Mouse (Mus musculus) gonadal fat pad, adult 2 months (tissue): Measurements from ENCODE around the gene Cdh22. TPM values are rescaled to one million over a fixed set of nuclear protein-coding genes. Genes with fewer than 3 reads are reported as not detected.

Experiments used
- DNase-seq: peaks from one replicate; pipeline ENCODE4 v3.0.0-alpha.2; 2012; ENCODE audit warnings: low read depth
- polyA plus RNA-seq: library from polyadenylated mRNA; depleted of rRNA; stranded (reverse); fragments of >200 nt; gene quantifications from 2 replicates; pipeline ENCODE4 v1.2.3, GENCODE M21; 2012; rRNA removed

Gene Cdh22
- polyA plus RNA-seq: 0.11 TPM in 1 of 2 replicates, not detected in the other

- DNase-seq: no peak
These were observed at the start of gene Cdh22 for GRCm38 (mm10) chr2:165234613-165235291. TSS of gene Cdh22 (minus strand) at chr2:165234853.

GRCm38 (mm10) chr2:165284377-165284776 is 49.7 kb upstream of the Cdh22 start:
- DNase-seq: no peak

- no peak for DNase-seq
These were observed 49.0 kb upstream of the Cdh22 start for GRCm38 (mm10) chr2:165283644-165284043.

DNA sequence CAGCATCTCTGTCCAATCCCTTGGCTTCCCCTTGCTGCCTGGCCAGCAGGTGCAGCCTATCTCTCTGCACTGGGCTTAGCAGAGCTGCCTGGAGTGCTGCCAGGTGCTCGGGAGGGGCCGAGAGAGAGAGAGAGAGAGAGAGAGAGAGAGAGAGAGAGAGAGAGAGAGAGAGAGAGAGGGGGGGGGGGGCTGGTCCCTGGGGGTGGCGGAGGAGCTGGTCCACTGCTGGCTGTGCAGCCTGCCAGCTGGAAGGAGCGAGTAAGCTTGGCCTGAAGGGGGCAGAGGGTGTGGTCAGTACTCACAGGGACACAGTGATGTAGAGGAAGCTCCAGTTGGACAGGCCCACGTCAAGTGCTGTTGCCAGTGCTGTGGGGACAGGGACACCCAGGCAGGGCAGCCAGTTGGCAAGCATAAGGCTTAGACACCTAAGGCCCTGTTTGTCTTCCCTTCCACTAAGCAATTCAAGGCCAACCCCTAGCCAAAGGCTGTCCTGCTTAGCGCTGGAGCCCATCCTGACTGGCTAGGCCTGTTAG is 47.2 kb upstream of the Cdh22 start:
- peak; percentile 71 for DNase-seq

- no peak for DNase-seq
These were observed 44.7 kb upstream of the Cdh22 start for GRCm38 (mm10) chr2:165279351-165279750.

DNA sequence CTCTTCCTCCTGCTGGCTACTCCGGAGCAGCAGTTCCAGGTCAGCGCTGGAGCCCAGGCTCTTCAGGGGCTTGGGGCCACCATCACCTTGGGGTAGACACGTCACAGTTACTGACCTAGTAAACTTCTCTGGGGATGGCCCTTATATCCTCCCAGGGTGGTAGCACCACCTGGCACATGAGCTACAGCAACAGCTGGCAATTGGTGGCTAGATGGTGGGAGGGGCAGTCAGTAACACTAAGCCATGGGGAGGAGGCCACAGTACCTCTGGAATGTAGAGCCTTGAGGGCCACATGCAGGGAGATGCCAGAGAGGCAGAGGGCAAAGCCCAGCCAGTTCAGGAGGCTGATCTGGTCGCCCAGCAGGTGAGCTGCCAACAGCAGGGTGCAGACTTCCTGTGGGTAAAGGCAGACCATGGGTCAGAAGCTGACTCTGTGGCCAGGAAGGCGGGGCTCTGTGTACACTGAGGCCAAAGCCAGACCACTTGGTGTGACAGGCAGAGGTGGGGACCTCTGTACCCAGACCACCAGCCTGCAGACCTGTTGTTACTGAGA is 42.6 kb upstream of the Cdh22 start:
- no peak for DNase-seq

DNA sequence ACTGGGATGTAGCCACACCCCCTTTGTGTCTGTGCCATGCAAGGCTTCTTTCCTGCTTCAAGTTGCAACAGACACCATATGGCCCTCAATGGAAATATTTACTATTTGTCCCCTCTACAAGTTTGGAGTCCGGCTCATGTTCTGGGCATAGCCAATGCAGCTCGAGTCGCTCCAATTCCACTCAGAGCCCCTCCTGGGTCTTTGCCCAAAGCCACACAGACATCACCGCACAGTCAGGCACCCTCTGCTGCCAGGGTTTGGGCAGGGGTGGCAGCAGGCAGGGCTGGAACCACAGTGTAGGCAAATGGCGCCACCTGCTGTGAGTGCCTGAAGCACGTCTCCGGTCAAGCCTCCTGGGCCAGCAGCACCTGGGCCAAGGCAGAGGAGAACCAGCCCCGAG is 41.2 kb upstream of the Cdh22 start:
- no peak for DNase-seq

DNA sequence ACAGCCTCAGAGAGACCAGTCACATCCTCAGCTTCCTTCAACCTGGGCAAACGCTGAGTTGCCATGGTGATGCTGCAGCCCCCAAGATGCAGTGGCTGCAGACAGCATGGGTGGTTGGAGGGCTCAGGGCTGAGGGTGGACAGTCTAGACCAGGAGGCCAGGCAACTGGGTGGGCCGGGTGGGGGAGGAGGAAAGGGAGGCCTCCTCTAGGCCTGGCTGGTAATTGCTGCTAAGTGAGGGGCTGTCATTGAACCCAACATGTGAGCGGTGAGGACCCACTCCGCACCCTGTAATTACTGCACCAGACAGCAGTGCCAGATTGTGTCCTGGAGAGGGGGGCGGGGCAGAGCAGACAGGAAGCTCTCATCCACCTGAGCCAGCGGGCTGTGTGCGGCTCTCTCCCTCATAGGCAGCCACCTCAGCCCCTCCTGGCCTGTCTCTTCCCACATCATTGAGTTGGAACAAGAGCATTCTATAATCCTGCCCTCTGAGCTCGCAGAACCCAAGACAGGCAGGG is 40.5 kb upstream of the Cdh22 start:
- DNase-seq: no peak

GRCm38 (mm10) chr2:165273589-165273988 is 38.9 kb upstream of the Cdh22 start:
- no peak for DNase-seq

DNA sequence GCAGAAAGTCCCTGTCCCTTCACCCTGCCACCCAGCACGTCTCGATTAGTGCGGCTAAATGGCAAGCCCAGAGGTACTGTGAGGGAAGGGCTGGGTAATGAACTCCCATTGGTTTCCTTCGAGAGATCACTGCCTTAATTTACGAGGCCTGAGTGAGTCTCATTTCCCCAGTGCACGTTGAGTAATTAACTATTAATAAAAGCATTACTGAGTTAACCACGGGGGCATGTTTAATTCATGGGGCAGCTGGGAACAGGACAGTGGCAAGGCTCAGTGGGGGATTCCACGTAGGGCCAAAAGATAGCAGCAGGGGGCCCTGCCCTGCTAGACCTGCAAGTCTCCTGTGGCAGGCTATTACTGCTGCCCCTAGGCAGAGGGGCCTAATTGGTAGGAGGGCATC is 36.7 kb upstream of the Cdh22 start:
- no peak for DNase-seq

- no peak for DNase-seq
These were observed 36.2 kb upstream of the Cdh22 start for GRCm38 (mm10) chr2:165270858-165271257.

DNA sequence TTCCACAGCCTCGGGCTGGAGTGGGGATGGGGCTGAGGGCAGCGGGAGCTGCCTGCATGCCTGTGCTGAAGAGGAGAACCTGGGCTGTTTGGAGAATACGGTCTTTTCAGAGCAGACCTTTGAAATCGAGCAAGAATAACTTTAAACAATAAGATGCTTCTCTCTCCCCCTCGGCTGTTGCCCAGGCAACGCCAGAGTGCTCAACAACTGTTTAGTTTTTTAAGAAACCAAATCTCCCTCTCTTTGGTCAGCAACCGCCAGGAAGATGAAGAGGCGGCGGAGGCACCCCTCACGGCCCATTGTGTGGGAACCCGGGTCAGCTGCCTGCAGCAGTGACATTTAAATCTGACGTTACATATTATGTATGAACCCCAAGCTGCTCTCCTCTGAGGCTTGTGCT is 32.1 kb upstream of the Cdh22 start:
- DNase-seq: no peak

GRCm38 (mm10) chr2:165263861-165264260 is 29.2 kb upstream of the Cdh22 start:
- DNase-seq: no peak

GRCm38 (mm10) chr2:165262274-165262990 is 27.8 kb upstream of the Cdh22 start:
- no peak for DNase-seq

- no peak for DNase-seq
These were observed 25.2 kb upstream of the Cdh22 start for GRCm38 (mm10) chr2:165259859-165260258.

DNA sequence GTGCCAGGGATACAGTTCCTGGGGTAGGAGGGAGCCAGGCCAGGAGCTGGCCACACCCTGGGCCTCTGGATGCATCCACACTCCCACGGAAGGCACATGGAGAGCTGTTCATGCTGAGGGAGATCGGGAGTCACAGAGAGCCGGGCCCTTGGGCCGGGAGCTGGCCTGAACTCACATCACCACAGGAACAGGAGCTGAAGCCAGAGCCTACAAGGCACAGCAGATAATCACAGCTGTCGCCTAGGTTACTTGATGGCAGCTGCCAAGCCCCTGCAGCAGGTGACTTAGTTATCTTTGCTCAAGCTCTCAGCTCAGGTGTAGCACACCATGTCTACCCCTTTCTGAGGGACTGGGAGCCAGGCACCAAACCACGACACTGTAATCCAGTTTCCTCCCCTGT is 23.7 kb upstream of the Cdh22 start:
- no peak for DNase-seq

DNA sequence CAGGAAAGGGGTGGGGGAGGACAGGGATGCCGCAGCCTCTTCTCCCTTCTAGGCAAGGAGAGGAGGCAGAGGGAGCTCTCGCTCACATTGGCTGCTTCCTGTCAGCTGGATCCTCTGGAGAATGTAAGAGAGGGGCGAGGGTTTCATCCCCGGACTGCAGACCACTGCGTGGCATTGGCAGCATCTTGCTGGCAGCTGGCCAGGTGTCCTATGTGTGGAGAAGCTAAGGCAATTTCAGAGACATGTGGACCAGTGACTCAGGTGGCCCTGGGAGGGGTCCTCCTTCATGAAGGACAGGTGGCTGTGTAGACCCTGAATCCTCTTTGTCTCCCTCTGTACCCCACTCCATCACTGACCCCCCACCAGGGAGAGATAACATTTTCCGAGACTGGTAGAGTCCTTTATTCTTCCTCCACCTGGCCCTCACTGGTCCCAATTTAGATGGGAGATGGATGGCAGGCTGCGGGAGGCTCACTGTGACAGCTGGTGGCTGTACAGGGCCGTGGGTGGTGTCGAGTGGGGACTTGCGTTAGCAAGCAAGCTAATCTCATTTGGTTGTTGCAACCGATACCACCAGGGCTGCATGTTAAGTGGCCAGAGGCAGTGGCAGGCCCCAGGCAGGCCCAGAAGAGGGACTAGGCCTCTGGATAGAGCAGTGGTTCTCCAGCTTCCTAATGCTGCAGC is 22.6 kb upstream of the Cdh22 start:
- no peak for DNase-seq

GRCm38 (mm10) chr2:165256213-165256612 is 21.6 kb upstream of the Cdh22 start:
- no peak for DNase-seq

DNA sequence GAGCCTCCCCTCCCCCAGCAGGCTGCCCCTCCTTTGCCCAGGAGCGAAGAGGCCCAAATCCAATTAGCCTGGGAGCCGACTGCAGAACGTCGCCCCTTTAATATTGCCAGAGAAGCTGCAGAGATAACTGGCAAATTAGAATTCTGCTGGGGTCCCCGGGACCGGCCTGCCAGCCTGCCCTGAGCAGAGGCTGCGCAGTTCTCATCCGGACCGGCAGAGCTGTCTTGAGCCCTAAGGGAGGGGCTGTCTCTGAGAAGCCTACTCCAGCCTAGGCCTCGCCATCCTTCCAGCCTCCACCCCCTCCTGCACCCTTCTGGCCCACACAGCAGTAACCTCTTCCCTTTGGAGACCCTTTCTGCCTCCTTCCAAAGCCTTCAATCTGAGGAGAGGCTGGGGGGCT is 19.2 kb upstream of the Cdh22 start:
- DNase-seq: no peak

DNA sequence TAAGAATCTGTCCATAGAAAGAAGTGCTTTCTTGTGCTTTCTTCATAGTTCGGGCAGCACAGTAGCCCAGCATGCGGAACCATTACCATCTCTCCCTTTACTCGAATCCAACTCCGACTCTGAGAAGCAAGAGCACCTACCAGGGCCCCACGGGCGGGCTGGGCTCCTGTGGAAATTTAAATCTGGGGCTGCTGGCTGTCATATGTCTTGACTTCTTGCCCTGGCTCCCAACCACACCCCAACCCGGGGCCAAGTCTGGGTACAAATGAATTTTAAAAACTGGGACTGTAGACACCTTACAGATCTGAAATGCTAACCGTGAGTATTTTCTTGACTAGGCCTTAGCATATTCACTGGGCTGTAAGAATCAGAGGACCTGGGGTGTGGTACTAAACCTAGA is 18.6 kb upstream of the Cdh22 start:
- DNase-seq: no peak

GRCm38 (mm10) chr2:165252801-165253200 is 18.1 kb upstream of the Cdh22 start:
- DNase-seq: no peak

GRCm38 (mm10) chr2:165252381-165252780 is 17.7 kb upstream of the Cdh22 start:
- no peak for DNase-seq
